Mouse (Mus musculus): ENCODE data around the gene Pls3.

The Pls3 gene

DNA sequence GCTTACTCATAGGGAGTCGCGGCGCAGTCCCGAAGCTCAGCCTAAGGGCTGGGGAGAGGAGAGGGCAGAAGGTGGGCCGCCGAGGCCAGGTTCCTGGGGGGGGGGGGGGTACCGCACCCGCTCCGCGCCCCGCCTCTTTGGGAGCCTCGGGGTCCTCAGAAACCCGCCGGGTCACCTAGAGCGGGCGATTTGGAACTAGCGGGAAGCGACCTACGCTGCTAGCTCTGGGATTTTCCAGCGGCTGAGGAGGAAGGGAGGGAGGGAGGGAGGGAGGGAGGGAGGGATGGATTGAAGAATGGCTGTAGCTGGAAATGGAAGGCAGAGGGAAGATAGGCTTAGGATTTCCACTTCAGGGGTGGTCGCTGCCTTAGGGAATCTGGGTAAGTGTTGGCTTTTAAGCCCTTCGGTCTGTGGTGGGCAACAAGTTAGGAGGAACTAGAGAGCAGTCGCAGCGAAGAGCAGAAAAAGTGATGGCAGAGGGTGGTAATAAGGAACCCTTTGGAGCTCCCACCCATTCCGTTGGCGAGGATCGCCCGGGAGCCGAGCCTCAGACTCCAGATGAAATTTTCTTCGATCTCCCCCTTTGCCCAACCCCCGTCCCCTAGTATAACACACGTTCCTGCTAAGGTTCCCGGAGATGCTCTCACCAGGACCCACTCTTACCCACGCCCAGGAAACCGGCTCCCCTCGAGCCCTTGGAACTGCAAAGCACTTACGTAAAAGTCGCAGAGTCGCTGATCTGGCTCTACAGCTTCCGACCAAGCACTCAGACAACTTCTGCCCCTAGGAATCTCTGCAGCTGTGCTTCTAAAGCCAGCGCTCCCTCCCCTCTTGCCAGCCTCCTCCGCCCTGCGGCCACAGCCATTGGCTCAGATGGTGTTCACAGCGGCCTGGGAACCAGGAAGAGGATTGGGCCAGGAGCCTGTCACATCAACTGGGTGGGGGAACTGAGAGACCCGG is at the start of gene Pls3:
Pls3 (minus strand) TSS at position 851 of the 960 bp plus-strand sequence.
- peak; percentile 85 to 86 for DNase-seq

DNA sequence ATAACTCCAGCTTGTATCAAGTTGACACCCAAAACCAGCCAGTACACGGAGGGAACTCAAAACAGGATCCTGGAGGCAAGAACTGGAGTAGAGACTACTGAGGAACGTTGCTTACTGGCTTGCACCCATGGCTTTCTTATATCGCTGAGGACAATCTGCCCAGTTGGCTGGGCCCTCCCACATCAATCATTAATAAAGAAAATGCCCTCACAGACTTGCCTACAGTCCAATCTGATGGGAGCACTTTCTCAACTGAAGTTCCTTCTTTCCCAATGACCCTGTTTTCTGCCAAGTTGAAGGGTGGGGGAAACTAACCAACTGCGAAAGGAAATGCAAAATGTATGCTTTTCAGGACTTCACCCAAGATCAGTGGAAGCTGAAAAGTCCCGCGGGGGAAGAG is 20.7 kb upstream of the Pls3 start:
- DNase-seq, result peak in 1 of 2 experiments; percentile 20

DNA sequence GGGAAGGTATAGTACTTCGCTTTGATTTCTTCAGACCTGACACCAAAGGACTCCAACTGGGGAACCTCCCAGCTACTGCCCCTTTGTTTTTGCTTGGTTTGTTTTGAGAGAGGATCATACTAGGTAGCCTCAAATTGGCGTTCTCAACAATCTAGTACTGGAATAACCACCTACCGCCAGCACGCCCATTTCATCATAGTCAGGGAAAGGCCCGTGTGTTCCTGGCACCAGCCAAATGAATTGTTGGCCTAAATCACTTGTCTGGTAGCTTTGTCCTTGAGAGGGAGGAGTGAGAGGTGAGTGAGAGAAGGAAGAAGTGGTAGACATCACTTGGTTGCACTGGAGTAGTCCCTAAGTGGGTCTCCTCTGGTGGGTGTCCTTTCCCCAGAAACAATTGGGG is 584 bp upstream of the Pls3 start:
- no peak for DNase-seq

DNA sequence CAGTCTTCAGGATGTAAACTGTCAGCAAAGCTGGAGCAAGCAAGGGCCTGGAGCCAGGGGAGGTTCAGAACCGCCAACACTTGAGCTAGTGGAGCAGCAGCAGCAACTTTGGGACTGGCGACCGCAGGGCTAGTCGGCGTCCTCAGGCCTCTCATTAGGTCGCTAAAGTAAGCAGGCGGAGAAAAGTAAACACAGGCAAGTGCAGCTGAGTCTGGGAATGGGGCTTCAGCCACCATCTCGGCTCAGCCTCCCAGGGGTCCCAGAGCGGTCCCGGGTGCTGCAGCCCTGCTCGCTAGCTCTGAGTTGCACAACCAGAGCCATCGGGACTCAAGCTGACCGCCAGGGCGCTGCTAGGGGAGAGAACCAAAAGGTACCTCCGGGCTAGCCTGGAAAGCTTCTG is 1.2 kb downstream of the Pls3 start:
- DNase-seq, result peak; percentile 10 to 15

DNA sequence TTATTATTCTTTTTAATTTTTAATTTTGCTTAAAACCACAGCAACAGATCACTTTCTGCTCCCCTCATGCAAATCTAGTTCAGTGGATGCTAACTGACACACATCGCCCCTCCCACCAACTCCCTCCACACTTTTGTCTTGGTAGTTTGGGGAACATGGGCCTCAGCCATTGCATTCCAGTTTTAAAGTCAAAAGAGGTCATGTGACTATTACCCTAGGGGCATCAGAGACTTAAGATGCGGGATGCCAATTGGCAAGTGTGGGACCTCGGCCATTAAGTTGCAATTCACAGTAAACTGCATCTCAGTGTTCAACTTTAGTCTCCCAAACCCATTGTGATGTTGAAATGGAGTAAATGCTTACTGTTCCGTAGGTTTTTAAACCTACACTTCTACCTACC is 1.7 kb downstream of the Pls3 start:
- no peak for DNase-seq

DNA sequence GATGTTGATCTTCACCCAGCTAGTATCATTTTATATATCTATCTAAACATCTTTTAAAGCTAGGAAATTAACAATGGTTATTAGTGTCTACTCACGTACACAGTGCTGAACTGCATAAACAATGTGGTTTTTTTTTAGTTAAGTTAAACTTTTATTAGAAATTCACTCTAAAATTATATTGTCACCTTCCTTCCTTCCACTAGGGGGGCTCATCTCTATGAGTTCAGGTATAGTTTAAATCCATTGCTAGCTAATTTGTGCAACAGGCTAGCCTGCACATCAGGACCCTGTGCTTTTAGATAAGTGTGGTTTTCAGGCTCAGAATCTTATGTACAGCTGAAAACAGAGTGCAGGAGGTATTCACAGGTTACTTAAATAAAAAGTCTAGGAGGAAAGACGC is 3.1 kb downstream of the Pls3 start:
- DNase-seq, result no peak

DNA sequence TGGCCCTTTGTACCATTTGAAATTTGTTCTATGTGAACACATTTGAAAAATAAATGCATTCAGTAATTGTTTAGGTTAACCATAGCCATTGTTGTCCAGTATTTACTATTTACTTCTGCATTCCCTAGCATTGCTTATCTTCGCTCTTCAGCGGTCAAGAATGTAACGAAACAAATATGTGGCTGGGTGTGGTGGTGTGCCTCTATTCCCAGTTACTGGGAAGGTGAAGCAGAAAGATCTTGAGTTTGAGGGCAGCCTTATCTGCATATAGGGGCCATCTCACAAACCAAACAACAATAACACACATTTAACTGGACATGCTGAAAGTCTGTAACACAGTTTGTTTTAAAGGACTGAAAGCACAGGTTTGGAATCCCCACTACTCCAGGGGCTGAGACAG is 13.3 kb downstream of the Pls3 start:
- no peak for DNase-seq

DNA sequence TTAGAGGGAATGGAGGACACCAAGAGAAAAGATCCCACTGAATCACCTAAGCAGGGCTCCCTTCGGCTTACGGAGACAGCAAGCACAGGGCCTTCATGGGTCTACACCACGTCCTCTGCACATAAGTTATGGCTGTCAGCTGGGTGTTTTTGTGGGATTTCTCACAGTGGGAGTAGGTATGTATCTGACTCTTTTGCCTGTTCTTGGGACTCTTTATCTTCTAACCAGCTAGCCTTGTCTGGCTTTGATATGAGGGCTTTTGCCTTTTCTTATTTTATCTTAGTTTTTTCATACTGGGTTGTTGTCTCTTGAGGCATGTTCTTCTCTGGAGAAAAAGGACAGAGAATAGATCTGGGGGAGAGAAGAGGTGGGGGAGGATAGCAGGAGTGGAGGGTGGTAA is 20.7 kb downstream of the Pls3 start:
- no peak for DNase-seq

DNA sequence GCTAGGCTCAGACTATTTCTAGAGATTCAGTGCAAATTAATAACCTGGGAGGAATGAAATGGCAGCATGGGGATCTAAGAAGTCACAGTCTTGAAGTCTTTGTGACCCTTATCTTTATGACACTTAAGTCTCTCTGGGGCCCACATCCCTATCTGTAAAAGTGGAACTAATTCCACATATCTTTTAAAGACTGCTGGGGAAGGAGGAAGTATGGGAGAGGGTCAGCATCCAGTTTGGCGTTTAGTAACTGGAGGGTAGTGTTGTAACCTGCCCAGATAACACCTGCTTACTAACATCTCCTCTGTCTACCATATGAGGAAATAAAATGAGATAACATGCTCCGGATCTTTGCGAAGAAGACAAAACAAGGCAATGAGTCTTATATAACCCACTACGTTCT is 30.7 kb downstream of the Pls3 start:
- no peak for DNase-seq

DNA sequence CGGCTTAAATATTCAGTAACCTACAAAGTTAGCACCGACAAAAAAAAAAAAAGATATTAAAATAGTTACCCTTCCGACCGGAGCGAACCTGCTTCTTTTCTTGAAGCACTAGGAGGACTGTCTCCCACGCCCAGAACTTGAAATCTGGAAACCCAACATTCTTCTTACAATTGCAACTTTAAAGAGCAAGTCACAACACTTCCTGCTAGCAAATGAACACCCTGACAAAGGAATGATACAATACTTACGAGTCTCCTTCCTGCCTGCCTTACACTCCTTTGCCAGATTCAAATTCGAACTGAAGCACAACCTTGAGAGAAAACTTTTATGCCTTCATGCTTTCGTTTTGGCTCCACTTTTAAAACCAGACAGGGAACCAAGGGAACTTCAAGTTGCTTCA is 32.1 kb downstream of the Pls3 start:
- peak in 1 of 2 experiments; percentile 2 for DNase-seq

DNA sequence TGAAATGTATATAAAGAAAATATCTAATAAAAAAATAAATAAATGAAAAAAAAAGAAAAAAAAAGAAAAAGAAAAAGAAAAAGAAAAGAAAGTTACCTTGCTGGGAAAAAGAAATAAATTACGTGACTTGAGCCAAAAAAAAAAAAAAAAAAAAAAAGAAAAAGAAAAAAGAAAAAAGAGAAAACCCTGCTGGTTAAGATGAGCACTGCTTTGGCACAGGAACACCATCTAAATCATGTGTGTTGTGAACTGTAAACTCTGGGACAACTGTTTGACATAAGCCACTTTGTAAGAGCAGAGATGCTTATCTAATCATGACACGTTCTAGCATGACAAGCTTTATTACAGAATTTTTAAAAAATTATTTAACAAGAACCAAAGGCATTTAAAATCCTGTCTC is 32.9 kb downstream of the Pls3 start:
- no peak for DNase-seq

DNA sequence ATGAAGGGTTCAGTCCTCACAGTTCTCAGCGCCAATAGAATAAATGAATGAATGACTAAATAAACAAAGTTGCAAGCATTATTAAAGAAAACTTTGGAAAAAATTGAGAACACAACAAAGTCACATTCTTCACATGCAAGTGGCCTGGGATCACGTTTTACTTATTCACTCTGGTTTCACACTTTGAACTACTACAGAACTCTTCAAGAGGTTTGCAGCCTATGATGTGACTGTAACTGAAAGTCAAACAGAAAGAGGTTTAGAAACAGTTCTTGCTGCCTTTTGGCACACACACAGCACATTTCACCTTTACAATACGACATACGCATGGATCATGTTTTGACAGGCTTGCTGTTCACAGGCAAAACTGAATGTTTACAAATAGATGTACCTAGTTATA is 34.7 kb downstream of the Pls3 start:
- no peak for DNase-seq

DNA sequence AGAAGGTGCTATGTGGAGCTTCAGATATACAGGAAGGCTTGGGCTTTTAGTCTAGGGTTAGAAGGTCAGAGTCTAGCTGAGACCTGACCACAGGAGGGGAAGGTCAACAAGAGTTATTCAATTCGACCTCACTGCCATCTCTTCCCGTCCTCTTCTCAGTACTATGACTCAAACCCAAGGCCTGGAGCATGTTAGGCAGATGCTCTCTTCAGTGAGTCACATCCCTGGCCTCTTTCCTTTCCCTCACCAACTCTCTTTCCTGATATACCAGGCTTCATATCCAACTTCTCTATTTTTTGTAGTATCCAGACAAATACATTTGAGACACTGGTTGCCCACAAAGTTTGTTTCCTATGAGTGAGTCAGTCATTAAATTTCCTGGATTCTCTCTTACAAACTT is 40.1 kb downstream of the Pls3 start:
- no peak for DNase-seq

DNA sequence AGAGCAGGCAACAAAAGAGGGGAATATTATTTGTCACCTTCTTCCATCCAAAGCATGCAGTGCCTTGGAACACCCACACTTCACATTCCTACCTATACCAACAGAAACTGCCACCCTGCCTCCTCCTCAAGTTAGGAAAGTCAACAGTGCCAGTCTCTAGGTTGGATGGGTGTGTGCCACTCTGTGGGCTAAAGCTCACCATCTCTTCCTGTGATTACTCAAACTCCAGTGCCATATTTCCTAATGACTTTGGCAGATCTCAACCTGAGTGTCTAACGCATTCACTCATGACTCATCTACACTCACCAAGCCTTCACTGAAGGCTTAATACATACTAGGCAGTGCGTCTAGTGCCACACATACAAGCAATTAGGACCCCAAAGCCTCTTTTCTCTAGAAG is 40.7 kb downstream of the Pls3 start:
- peak in 1 of 2 experiments; percentile 1 for DNase-seq

DNA sequence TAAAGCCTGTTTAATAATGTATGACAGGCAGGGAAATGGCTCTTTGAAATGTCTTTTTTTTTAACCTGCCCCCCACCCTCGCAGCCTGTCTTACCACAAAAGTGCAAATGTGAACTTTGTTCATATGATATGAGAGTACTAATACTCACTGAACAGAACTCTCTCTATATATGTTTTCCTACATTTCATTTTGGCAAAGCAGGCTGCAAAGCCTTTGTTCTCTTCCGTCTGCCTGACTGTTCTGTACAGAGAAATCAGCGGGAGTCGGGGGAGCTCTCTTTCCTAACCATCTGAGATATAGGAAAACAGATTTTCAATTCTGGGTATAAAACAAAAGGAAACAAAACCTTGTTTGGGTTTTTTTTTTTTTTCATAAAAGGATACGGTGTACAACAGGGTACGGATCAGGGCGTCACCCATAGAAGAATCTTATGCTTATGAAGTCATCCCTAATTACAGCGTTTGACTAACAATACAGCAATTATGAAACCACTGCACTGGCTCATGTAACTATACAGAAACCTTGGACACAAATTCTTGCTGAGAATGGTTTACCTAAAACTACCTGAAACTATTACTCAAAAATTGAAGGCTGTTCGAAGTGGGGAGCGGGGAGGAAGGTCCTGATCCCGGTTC is 41.9 kb downstream of the Pls3 start:
- no peak for DNase-seq

DNA sequence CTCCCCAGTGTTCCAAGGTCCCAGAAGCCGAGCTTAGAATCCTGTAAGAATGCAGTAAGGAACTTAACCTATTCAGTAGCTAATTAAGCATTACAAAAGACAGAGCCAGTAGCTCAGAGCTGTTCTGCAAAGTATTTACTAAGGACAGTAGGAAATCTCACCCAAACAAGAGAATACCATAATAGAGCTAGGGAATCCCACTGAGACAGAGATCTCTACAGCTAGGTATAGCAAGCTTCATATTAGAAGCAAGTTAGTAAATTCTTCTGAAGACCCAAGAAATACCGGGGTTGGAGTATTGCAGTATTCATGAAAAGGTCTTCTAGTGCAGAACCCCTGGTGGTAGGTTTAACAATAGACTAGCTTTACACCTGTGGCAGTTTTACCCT is 45.1 kb downstream of the Pls3 start:
- no peak for DNase-seq

DNA sequence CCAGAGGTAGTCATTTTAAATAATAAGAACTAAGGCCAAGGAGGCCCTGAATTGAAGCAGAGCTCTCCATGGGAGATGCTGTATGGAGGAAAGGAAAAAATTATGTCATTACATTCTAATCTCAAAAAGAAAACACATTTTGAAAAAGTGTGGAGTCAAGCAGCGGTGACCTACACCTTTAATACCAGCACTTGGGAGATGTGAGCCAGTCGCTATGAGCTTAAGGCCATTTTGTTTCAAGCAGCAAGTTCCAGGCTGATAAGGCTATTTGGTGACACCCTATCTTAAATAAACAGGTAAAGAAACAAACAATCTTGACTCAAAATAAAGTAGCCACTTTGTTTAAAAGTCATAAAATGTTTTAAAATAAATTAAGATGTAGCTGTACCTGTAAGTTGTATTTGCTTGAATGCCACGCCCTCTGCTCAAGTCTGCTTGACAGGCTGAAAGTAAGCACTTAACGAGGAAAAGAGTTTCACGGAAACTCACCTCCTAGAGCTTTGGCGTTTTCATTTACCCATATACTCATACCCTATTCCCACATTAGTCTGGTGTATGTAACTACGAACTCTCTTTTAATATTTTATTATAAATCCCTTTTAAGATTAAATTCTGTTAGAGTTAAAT is 45.6 kb downstream of the Pls3 start:
- no peak for DNase-seq

DNA sequence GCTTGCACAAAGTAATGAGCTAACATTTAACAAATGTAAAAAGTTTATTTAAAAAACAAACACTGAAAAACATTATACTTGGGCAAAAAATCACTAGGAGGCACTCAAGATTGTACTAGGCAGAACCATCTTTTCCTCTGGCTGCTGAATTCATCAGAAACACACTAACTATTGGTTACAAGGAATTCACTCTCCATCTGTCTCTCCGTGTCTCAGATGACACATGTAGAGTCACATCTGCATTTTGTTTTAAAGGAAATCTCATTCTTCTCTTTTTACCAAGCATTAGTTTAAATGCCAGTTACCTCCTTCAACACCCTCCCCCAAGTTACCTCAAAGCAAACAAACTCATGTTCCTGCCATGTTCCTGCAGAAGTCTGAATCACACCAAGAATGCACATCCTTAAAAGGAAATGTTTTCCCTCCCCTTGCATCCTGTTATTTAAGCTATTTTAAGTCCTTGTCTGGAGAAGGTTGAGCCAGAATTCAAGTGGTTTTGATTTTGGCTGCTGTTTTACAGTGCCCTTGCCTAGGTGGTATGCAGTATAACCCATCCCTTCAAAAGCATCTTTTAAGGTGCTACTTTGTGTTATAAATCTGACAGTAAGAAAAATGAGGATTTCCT is 56.2 kb downstream of the Pls3 start:
- DNase-seq, result peak in 1 of 2 experiments; percentile 28

DNA sequence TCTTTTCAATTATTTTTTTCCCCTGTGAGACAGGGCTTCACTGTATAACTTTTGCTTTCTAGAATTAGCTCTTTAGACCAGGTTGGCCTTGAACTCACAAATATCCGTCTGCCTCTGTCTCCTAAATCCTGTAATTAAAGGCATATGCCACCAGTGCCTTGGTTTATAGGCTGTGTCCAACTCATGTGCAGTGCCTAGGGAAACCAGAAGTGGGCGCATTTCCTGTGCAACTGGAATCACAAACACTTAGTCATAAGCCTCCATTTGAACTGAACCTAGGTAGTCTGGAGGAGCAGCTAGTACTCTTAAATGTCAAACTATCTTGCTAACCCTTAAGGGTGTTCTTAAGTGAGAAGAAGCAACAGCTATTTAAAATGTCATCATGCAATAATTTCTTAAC is 60.0 kb downstream of the Pls3 start:
- no peak for DNase-seq

DNA sequence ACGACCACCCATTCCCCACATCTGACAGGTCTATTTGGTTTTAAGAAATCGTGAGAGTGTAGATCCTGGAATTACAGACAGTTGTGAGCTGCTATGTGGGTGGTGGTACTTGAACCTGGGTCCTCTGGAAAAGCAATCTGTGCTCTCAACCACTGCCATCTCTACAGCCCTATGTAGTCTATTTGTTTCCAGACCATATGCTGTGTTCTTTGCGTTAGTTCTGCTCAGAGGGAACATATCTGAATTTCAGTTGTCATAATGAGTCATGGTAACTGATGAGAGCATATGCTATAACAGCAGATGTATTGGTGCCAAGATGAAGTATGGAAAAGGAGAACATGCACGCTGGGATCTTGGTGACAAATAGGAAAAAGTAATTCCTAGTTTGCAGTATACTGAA is 60.9 kb downstream of the Pls3 start:
- no peak for DNase-seq

DNA sequence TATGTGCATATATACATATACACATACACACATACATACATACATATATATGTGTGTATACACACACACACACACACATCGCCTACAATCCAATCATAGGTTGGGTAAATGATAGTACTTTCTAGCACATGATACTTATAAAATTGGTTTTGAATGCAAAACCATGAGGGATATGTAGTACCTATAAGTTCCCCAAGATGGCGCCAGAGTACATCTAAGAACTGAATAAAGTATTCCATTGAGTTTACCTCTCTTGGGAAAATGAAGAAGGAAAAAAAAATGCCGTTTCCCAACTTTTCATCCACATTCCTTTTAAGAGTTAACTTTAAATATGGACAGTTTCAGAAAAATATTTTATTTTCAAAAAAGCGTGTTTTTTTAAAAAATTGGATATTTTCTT is 78.4 kb downstream of the Pls3 start:
- peak; percentile 2 to 18 for DNase-seq

DNA sequence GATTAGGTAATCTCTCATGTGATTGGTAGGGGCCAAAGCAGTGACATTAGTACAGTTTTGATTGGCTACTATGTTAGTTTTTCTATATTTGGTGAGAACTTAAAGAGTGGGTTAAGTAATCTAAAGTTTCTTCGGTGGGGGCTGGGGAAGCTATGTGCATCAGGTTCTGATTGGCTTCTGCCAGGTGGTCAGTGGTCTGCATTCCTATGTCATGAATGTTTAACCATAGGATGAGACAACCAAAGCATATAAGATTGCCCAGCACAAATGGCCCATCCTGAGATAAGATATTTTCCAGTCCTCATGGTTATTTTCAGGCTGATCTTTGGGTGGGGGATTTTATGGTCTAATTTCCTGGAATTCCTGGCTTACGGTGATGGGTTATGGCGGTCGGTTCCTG is 95.2 kb downstream of the Pls3 start:
- DNase-seq, result no peak

DNA sequence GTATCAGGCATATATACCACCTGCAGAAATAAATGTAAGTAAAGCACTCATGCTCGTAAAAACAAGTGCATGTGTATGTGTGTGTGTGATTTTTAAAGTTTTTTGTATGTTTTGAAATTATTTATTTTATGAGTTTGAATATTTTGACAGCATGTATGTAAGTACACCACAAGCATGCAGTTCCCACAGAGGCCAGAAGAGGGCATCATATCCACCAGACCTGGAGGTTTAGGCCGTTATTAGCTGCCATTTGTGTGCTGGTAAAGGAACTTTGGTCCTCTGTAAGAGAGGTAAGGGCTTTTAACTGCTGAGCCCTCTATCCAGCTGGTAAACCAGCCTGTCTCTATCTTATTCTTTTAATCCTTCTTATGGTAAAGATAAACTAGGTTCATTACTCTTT is 97.5 kb downstream of the Pls3 start:
- no peak for DNase-seq

Measured in kidney, adult 8-10 months (tissue).